Mouse (Mus musculus) activated CD4-positive, CD25-positive, alpha-beta regulatory T cell (primary cell): ENCODE data around the gene Ruvbl1. TPM values are rescaled to one million over a fixed set of nuclear protein-coding genes. Genes with fewer than 3 reads are reported as not detected.

ENCODE experiments used
- polyA plus RNA-seq, 2 experiments: library from polyadenylated mRNA; unstranded; fragments of 100-300 nt; shearing (Covaris generic); gene quantifications; one replicate each; pipeline ENCODE4 v1.2.1; 2017

The Ruvbl1 gene
- polyA plus RNA-seq: 10 to 100 TPM; 53.5 to 79.3 TPM

DNA sequence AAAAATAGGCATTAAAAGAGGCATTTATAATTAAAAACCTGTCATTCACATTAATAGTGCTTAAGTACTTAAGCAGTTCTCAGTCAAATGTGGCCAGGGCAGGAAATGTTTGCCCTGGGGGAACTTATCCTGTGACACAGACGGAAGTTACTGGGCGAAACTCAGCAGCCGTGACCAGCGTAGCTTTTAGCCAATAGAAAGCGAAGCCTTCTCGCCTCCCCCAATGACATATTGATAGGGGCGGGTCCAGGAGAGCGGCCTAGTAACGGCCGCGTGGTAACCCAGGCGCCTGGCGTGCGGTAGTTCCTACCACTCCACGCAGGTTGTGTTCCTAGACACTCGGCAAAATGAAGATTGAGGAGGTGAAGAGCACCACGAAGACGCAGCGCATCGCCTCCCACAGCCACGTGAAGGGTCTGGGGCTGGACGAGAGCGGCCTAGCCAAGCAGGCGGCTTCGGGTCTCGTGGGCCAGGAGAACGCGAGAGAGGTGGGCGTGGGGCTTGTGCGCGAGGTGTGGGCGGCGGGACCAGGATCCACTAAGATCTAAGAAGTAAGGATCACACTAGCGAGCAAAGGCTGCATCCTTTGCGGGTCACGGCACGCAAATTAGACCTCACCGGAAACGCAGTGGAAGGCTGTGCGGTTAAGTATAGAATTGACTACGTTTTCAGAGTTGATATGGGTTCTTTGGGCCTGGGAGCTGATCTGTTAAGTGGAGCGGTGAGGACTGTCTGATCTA is at the start of gene Ruvbl1:
Gene Ruvbl1 (plus strand): TSS at position 229 of the 740 bp plus-strand sequence.

DNA sequence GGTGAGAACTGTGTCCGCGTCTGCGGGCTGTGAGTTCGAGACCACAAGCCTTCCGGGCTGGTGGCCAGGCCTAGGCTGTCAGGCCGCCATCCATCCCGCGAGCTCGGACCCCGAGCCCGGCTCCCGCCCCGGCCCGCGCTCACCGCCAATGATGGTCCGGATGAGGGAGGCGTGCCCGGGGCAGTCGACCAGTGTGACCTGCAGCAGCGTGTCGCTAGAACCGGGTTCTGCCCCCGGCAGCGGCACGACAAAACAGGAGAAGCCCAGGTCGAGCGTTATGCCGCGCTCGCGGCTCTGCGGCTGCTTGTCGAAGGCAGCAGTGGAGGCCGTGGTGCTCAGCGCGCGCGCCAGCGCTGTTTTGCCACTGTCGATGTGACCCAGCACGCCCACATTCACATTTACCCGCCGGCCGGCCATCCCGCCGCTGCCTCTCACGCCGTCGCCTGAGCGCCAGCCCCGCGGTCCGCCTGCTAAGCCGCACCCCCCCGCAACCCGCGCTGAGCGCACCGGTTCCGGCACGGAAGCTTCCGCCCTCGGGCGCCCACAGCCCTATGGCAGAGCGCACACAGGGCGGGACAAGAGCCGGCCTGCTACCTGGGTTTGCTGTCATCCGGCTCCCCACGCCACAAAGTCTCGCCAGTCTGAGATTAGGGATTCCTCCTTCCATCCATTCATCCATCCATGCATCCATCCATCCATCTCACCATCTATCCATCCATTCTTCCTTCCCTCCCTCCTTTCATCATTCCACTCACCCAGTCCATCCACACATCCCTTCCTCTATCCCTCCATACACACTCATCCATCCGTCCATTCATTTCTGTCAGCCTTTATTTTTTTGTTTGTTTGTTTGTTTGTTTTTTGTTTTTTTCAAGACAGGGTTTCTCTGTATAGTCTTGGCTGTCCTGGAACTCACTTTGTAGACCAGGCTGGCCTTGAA is 18.9 kb upstream of the Ruvbl1 start, which contains the start of gene Eefsec:
Gene Eefsec (minus strand): TSS at position 477 of the 940 bp plus-strand sequence.

DNA sequence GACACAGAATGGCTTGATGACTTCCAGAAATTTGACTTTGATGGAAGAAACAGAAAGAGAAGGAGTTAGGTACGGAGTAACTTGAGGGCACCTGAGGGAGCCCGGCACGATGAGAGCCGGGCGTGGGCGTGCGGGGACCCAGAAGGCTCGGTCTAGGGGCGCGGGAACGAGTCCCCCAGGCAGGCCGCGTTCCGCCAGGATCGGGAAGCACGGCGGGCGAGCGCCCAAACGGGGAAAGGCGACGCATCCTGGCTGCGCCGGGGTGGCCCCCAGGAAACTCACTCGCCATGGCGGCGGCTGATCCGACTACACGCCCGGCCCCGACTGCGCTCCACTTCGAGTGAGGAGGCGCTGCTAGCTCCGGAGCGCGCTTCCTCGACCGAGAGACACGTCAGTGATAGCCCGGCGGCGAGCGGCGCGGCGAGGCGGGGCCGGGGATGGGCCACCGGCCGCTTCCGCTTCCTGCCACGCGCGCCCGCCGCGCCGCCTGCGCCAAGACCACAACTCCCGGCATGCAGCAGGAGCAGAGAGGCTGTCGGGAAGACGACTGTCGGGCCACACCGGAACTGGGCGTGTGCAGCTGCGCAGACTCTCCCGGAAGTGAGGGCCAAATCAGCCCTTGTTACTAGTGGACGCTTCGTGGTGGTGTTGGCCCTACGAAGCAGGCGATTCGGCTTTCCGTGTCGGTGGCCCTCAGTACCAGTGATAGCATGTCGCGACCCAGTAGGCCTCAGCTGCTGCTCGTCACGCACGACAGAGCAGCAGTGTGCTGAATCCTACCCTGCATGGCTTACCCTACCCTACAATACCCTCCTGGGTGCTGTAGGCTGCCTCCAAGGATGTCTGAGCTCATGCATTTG is 53.4 kb downstream of the Ruvbl1 start, which contains the start of gene Sec61a1:
Gene Sec61a1 (minus strand): TSS at position 502 of the 860 bp plus-strand sequence.

Other genes starting within 250 kb of the Ruvbl1 start
- not detected for gene Dnajb8, start 243.1 kb upstream of the Ruvbl1 start, polyA plus RNA-seq
- gene Eefsec, start 18.9 kb upstream of the Ruvbl1 start, polyA plus RNA-seq: 10 to 100 TPM; 42.8 to 55.8 TPM
- 100 to 1,000 TPM; 196 to 257 TPM for gene Sec61a1, start 53.5 kb downstream of the Ruvbl1 start, polyA plus RNA-seq
- gene Kbtbd12, start 172.5 kb downstream of the Ruvbl1 start, polyA plus RNA-seq: not detected